Mouse (Mus musculus) myocyte (in vitro differentiated cells): Measurements from ENCODE around the gene Hint2. TPM values are rescaled to one million over a fixed set of nuclear protein-coding genes. Genes with fewer than 3 reads are reported as not detected.

Experiments used
- H3K27me3 ChIP-seq: one replicate; pipeline ENCODE4 v1.6.1; 2011; ENCODE audit not compliant: control insufficient read depth, insufficient read depth, insufficient read length
- H3K36me3 ChIP-seq: one replicate; pipeline ENCODE4 v1.6.1; 2011; ENCODE audit not compliant: control insufficient read depth, insufficient read depth
- H3K4me2 ChIP-seq: one replicate; pipeline ENCODE4 v1.6.1; 2011; ENCODE audit warnings: low read depth, control low read depth
- H3K4me3 ChIP-seq: one replicate; pipeline ENCODE4 v1.5.1; 2011; ENCODE audit warnings: mild to moderate bottlenecking, control low read depth, moderate library complexity
- H3K79me2 ChIP-seq: one replicate; pipeline ENCODE4 v1.6.1; 2011; ENCODE audit not compliant: control insufficient read depth, insufficient read depth
- H3ac ChIP-seq: one replicate; pipeline ENCODE4 v1.6.1; 2011; ENCODE audit not compliant: control insufficient read depth, insufficient read length
- CEBPB ChIP-seq: IDR thresholded peaks from 2 replicates; pipeline ENCODE4 v1.6.1; 2011; ENCODE audit warnings: mild to moderate bottlenecking, moderate library complexity; ENCODE audit not compliant: poor library complexity, insufficient read depth, severe bottlenecking
- E2F4 ChIP-seq: IDR thresholded peaks from one replicate; pipeline ENCODE4 v1.6.1; 2011; ENCODE audit warnings: mild to moderate bottlenecking, control low read depth, moderate library complexity; ENCODE audit not compliant: insufficient read depth
- MAX ChIP-seq: IDR thresholded peaks from one replicate; pipeline ENCODE4 v1.6.1; 2011; ENCODE audit warnings: low read depth, mild to moderate bottlenecking, control low read depth
- MYOD1 ChIP-seq, 3 experiments: IDR thresholded peaks; one replicate each; pipeline ENCODE4 v1.6.1; 2011; ENCODE audit warnings: control low read depth in 2 of 3, low read depth in 2 of 3, mild to moderate bottlenecking in 2 of 3, moderate library complexity in 1 of 3; ENCODE audit not compliant: insufficient read length in 2 of 3, control insufficient read depth in 1 of 3
- MYOG ChIP-seq, 3 experiments: IDR thresholded peaks; one replicate each; pipeline ENCODE4 v1.6.1; 2011; ENCODE audit warnings: control low read depth in 2 of 3, low read depth in 2 of 3, mild to moderate bottlenecking in 2 of 3; ENCODE audit not compliant: insufficient read length in 2 of 3, control insufficient read depth in 1 of 3, insufficient read depth in 1 of 3
- POLR2A ChIP-seq: IDR thresholded peaks from one replicate; pipeline ENCODE4 v1.6.1; 2011; ENCODE audit warnings: low read depth, mild to moderate bottlenecking, control low read depth, moderate library complexity; ENCODE audit not compliant: insufficient read length
- POLR2AphosphoS2 ChIP-seq: IDR thresholded peaks from one replicate; pipeline ENCODE4 v1.6.1; 2011; ENCODE audit warnings: low read depth, control low read depth; ENCODE audit not compliant: insufficient read length
- REST ChIP-seq: IDR thresholded peaks from one replicate; pipeline ENCODE4 v1.6.1; 2011; ENCODE audit warnings: mild to moderate bottlenecking, control low read depth, moderate library complexity; ENCODE audit not compliant: insufficient read depth, insufficient read length
- SRF ChIP-seq: IDR thresholded peaks from one replicate; pipeline ENCODE4 v1.6.1; 2011; ENCODE audit warnings: low read depth; ENCODE audit not compliant: control insufficient read depth, insufficient read length
- TCF12 ChIP-seq: IDR thresholded peaks from one replicate; pipeline ENCODE4 v1.6.1; 2011; ENCODE audit warnings: mild to moderate bottlenecking, control low read depth; ENCODE audit not compliant: poor library complexity, insufficient read depth, severe bottlenecking
- TCF3 ChIP-seq: IDR thresholded peaks from one replicate; pipeline ENCODE4 v1.6.1; 2011; ENCODE audit warnings: low read depth, control low read depth; ENCODE audit not compliant: insufficient read length
- USF1 ChIP-seq: IDR thresholded peaks from one replicate; pipeline ENCODE4 v1.6.1; 2011; ENCODE audit warnings: low read depth, mild to moderate bottlenecking, control low read depth, moderate library complexity
- polyA plus RNA-seq: library from polyadenylated mRNA; unstranded; fragments of >200 nt; fragmentation: generic; extraction: Trizol; gene quantifications from one replicate; pipeline ENCODE4 v1.2.1, GENCODE M21; 2012; ENCODE audit warnings: missing spikeins

The Hint2 gene
- polyA plus RNA-seq, 1 experiment: 99.1 TPM

DNA sequence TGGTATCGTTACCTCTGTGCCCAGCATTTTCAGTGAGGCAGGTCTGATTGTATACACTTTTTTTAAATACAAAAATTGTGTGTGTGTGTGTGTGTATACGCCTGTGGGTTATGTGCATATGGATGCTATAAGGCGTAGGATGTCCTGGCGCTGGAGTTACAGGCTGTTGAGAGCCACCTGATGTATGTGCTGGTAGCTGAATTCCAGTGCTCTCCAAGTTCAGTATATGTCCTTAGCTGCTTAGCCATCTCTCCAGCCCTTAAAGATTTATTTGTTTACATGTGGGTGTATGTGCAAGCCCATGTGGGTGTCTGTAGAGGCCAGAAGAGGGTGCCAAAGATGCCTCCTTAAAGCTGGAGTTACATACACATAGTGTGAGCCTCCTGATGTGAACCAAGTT, 880 bp upstream of the Hint2 start:
- no peaks in the 10 kb centered on the region for H3K79me2 ChIP-seq
- TF ChIP-seq CEBPB (no peak), MAX (no peak), POLR2A (no peak), MYOD1 (IDR thresholded peaks at IDR 0.05; ENCODE audit: control insufficient read depth in 1 of 3, insufficient read length in 2 of 3, low read depth in 2 of 3) (no peak)
- no peaks in the 10 kb centered on the region for H3K36me3 ChIP-seq
- H3ac ChIP-seq: no peak overlapping the region
- peak overlapping the region; percentile 76 for H3K4me2 ChIP-seq
- H3K4me3 ChIP-seq: peak overlapping the region; percentile 34
- peaks cover 36% of the 10 kb centered on the region for H3K27me3 ChIP-seq

DNA sequence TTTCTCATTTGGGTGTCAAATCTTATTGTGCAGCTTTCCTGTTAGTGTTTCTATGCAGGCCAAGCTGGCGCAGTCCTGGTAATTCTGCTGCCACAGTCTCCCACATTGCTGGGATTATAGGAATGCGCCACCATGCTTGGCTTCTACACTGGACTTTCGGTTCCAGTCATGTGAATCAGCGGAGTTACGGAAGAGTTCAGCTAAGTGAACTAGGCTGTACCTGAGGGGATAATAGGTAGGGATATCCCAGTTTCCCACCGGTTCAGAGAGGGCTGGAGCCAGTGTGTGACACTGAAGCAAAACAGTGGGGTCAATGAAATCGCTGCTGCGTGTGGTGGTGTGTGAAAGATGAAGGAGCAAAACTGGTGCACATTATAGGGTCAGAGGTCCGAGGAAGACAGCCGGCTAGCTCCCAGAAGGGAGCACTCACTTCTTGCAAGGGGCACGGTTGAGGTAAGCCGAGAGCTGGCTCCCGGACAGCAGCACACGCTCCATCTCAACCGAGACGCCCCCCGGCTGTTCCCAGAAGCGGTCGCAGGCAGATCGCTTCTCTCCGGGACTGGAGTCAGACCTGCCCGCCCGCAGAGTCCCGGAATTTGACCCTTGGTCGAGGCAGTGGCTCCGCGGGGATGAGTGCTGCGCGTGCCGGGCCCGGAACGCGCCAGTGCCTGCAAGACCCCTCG, 469 bp downstream of the Hint2 start:
- Histone ChIP-seq H3ac (peak overlapping the region; percentile 17), H3K4me3 (peak overlapping the region; percentile 34), H3K4me2 (peak overlapping the region; percentile 78), H3K79me2 (no peaks in the 10 kb centered on the region), H3K36me3 (no peaks in the 10 kb centered on the region), H3K27me3 (peaks cover 22% of the 10 kb centered on the region)
- TF ChIP-seq CEBPB: no peak
- no peak for TF ChIP-seq POLR2AphosphoS2
- TF ChIP-seq MAX: no peak
- TF ChIP-seq POLR2A: no peak
- no peak for TF ChIP-seq TCF3
- TF ChIP-seq USF1: no peak
- TF ChIP-seq MYOD1 (IDR thresholded peaks at IDR 0.05; ENCODE audit: control insufficient read depth in 1 of 3, insufficient read length in 2 of 3, low read depth in 2 of 3): no peak
- no peak for TF ChIP-seq SRF
- TF ChIP-seq E2F4: no peak
- no peak for TF ChIP-seq TCF12

DNA sequence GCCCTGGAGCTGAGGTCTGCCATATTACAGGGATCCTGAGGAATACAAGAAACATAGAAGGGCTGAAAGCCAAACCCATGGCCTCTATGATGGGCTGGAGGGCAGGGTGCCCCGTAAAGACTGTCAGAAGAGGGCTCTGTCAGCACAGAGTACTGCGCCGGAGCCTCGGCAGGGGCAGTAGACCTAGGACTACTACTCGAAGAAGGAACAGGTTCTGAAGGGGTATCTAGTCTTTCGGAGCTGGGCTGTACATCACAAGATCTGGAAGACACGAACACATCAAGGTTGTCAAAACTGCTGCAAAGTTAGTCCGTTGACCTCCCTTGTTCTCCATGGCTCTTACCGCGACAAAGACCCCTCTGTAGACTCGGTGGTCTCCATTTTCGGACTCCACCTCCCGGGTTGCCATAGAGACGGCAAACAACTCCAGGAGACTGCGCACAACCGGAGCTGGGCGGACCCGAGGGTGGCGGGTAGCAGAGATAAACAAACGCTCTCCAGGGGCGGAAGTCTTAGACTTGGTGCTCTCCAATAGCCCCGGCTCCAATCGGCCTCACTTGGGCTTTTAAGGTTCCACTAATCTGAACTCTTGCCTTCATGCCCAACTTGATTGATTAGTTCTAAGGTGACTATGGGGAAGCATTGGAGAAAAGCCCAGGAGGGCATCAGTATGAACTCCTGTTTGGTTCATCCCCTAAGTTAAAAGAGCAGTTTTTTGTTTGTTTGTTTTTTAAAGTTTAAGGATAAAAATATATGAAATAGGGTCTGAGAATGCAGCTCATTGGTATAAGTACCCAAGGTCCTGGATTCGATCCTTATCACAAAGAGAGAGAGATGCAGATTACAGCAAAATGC, 2.9 kb downstream of the Hint2 start, which contains the start of gene Spag8:
Gene Spag8 (minus strand): TSS at position 434 of the 855 bp plus-strand sequence.
- peaks cover under 1% of the 10 kb centered on the region for H3K27me3 ChIP-seq
- no peak within 1 kb of the TSS for H3K4me3 ChIP-seq
- TF ChIP-seq POLR2AphosphoS2 (no peak), CEBPB (no peak), MAX (no peak), TCF3 (no peak), USF1 (no peak), SRF (no peak), TCF12 (no peak), MYOG (IDR thresholded peaks at IDR 0.05; ENCODE audit: control insufficient read depth in 1 of 3, insufficient read depth in 1 of 3, insufficient read length in 2 of 3, low read depth in 2 of 3) (no peak), POLR2A (no peak), E2F4 (no peak), MYOD1 (IDR thresholded peaks at IDR 0.05; ENCODE audit: control insufficient read depth in 1 of 3, insufficient read length in 2 of 3, low read depth in 2 of 3) (no peak), REST (no peak)
- H3K79me2 ChIP-seq: no peaks in the 10 kb centered on the region
- no peaks in the 10 kb centered on the region for H3K36me3 ChIP-seq
- no peak within 1 kb of the TSS for H3ac ChIP-seq
- H3K4me2 ChIP-seq: no peak within 1 kb of the TSS

DNA sequence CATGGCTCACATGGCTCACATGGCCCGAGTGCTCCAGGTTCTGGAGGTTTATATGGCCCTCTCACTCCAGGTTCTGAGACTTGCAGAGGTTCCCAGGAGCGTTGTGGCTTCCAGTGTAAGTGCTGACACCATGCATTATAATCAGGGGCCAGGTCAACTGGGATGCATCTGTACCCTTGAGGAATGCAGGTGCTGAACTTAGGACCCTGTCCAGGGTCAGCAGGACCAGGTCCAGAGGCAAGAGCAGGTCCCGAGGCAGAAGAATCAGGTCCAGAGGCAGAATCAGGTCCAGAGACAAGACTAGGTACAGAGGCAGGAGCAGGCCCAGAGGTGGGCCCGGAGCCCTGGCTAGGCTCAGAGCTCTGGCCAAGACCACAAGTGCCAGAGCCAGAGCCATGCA, 3.5 kb downstream of the Hint2 start:
- H3K27me3 ChIP-seq: no peaks in the 10 kb centered on the region
- no peak overlapping the region for H3K4me2 ChIP-seq
- H3K4me3 ChIP-seq: no peak overlapping the region
- H3ac ChIP-seq: no peak overlapping the region
- no peaks in the 10 kb centered on the region for H3K36me3 ChIP-seq
- TF ChIP-seq MAX (no peak), TCF3 (no peak), POLR2A (no peak), MYOD1 (IDR thresholded peaks at IDR 0.05; ENCODE audit: control insufficient read depth in 1 of 3, insufficient read length in 2 of 3, low read depth in 2 of 3) (no peak), TCF12 (no peak), POLR2AphosphoS2 (no peak), E2F4 (no peak), REST (no peak), MYOG (IDR thresholded peaks at IDR 0.05; ENCODE audit: control insufficient read depth in 1 of 3, insufficient read depth in 1 of 3, insufficient read length in 2 of 3, low read depth in 2 of 3) (no peak), CEBPB (no peak), SRF (no peak)
- no peaks in the 10 kb centered on the region for H3K79me2 ChIP-seq
